Mouse (Mus musculus): ENCODE results near the gene Trmt10c. TPM values are rescaled to one million over a fixed set of nuclear protein-coding genes. Genes with fewer than 3 reads are reported as not detected.
A peak's percentile ranks its signal among the peaks of the same experiment; 100 is the strongest.

The Trmt10c gene
- polyA plus RNA-seq, 1 experiment = 8.2 TPM

DNA sequence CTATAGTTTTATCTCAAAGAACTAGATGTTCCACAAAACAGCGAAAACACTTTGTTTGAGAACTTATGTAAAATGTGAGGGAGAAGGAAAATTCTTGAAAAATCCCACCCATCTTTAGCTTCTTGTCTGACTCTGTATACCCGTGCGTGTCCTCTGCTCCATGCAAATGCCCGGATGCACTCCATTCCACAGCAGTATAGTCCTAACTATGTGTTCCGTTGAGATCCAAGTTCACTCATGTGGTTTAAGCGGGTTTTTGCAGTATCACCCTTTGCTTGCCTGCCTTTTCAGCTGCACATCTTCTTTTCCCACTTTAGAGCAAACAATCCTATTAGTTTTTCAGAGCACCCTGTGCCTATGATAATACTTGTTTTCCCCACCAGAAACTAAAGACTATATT is 1.1 kb downstream of the Trmt10c start:
- no peak for TF ChIP-seq CTCF (IDR thresholded peaks at IDR 0.05; ENCODE audit: borderline replicate concordance, extremely low read depth, insufficient read depth, insufficient read length)
- TF ChIP-seq POLR2A (IDR thresholded peaks at IDR 0.05; ENCODE audit: borderline replicate concordance, extremely low read depth, insufficient read depth, insufficient read length, poor library complexity, severe bottlenecking) = no peak
- no peak for DNase-seq (ENCODE audit: low read depth)

DNA sequence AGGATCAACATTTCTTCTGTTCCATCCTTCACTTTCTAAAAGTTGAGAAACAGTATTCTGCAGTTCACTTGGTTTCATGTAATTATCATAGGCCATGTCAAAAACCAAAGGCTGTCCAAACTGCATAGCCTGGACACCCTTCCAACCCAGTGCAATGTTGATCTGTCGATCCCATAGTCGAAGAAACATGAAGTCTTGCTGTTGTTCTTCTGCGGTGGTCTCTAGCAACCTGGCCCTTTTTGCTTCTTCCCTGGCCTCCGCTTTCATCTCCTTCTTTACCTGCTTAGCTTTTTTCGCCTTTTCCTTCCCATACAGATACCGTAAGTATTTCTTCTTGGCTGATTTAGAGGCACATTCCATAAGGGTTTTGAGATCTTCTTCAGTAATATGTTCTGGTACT is 3.1 kb downstream of the Trmt10c start:
- DNase-seq (ENCODE audit: low read depth) = no peak

DNA sequence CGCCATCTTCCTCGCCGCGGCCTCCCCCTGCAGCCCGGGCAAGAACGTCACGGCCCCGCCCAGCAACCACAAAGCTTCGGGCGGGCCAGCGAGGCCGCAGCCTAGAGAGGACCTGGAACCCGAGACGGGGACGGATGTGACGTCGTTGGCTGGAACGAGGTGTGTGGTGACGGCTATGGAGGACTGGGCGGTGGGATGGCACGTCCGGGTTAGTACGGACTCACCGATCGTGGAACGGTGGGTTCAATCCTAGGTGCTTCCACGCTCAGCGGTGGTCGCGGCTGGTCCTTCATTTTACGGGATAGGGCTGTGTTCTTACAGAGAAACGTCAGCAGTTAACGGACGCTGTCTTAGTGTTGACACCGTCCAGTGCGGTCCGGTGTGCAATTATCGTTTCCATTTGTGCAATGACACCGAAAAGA is 7.9 kb downstream of the Trmt10c start, which contains the start of gene Pcnp:
Gene Pcnp, minus strand, starts transcription at position 79 of the 422 bp plus-strand sequence.
- no peak for TF ChIP-seq CTCF (IDR thresholded peaks at IDR 0.05; ENCODE audit: borderline replicate concordance, extremely low read depth, insufficient read depth, insufficient read length)
- TF ChIP-seq POLR2A (IDR thresholded peaks at IDR 0.05; ENCODE audit: borderline replicate concordance, extremely low read depth, insufficient read depth, insufficient read length, poor library complexity, severe bottlenecking) = peak; percentile 61; the same call in 1 of the 2 replicates
- peak; percentile 99 for DNase-seq (ENCODE audit: low read depth)

More for the DNA sequence above, 3.1 kb downstream of the Trmt10c start:
- TF ChIP-seq CTCF (IDR thresholded peaks at IDR 0.05; ENCODE audit: borderline replicate concordance, extremely low read depth, insufficient read depth, insufficient read length) (no peak), POLR2A (IDR thresholded peaks at IDR 0.05; ENCODE audit: borderline replicate concordance, extremely low read depth, insufficient read depth, insufficient read length, poor library complexity, severe bottlenecking) (no peak)

DNA sequence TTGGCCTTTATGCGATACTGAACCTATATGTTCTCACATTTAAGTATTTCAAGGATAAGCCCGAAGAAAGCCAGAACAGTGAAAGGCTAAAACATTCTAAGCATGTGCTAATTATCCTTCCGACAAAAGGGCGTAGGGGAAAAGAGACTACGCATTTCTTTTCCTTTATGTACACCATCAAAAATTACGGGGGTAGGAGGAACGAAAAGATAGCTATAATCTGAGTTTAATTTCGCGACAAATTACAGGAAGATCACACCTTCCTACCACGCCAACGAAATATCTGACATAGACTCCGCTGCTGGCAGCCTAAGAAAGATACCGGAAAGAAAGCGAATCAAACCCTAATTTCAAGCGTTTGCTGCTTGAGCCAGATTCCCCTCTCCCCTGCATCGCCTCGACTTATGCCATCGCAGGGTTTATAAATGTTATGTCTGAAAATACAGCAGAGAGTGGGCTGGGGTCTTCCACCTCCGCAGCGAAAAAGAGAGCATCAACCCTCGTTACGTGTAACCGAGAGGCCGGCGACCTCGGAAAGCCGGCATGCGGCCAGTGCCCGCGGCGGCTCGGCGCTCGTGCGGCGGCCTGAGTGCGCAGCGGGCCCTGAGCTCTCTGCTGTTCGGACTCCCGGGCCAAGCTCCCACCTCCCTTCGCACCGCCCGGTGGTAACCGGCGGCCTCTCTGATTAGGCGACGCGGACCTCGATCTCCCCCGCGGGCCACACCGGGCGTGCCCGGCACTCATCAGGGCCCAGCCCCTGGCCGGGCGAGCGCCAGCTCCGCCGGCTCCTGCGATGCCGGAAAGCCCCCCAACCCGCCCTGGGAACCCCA is 8.7 kb downstream of the Trmt10c start:
- peak; percentile 70 for DNase-seq (ENCODE audit: low read depth)
- TF ChIP-seq POLR2A (IDR thresholded peaks at IDR 0.05; ENCODE audit: borderline replicate concordance, extremely low read depth, insufficient read depth, insufficient read length, poor library complexity, severe bottlenecking) (0 out of 2 replicates have a peak, but pooled peaks have one; percentile 6), CTCF (IDR thresholded peaks at IDR 0.05; ENCODE audit: borderline replicate concordance, extremely low read depth, insufficient read depth, insufficient read length) (no peak)

DNA sequence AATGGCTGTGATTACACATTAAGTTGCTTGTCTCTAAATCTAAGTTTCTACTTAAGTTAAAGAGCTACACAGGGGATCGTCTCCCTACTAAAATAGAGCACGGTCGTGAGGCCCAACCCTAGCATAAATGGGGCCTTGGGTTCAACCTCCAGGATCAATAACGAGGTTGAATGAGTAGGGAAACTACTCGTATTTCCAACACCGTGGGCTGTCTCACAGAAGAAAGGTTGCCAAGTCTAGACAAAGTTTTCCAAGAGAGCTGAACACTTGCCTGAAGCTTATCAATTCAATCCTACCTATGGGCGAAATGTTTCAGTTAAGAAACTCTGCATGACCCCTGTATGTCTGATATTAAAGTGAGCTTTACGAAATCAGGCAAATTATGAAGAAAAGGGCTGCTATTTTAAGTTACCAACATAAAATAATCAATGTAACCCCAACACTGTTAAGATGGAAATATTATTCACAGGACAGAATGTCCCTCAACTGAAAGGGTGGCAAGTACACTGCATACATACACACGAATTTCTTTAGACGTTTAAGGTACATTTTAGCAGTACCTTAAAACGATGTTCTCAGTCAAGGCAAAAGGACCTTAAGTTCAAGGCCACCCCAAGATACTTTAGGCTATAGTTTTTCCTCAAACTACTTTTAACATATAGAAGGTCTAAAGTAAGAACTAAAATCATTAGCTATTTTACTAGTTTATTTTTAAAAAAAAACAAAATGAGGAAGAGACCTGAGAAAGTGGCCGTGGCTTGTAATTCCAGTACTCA is 9.6 kb downstream of the Trmt10c start:
- TF ChIP-seq POLR2A (IDR thresholded peaks at IDR 0.05; ENCODE audit: borderline replicate concordance, extremely low read depth, insufficient read depth, insufficient read length, poor library complexity, severe bottlenecking) (no peak), CTCF (IDR thresholded peaks at IDR 0.05; ENCODE audit: borderline replicate concordance, extremely low read depth, insufficient read depth, insufficient read length) (no peak)
- no peak for DNase-seq (ENCODE audit: low read depth)

DNA sequence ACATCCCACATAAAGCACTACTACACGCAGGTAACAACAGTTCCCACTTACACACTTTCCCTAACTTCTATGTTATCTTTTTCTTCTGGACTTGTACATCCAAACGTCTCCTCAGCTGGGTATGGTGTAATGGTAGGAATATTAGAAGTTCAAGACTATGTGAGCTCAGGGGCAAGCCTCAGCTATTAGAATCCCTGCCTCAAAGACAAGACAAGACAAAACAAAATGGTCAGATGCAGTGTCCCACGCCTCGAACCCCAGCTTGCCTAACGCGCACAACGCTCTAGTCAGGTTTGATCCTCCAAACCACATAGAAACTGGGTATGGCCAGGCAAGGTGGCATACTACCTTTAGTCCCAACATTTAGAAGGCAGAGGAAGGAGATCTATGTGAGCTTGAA is 18.0 kb downstream of the Trmt10c start:
- no peak for DNase-seq (ENCODE audit: low read depth)
- TF ChIP-seq CTCF (IDR thresholded peaks at IDR 0.05; ENCODE audit: borderline replicate concordance, extremely low read depth, insufficient read depth, insufficient read length) (no peak), POLR2A (IDR thresholded peaks at IDR 0.05; ENCODE audit: borderline replicate concordance, extremely low read depth, insufficient read depth, insufficient read length, poor library complexity, severe bottlenecking) (no peak)

DNA sequence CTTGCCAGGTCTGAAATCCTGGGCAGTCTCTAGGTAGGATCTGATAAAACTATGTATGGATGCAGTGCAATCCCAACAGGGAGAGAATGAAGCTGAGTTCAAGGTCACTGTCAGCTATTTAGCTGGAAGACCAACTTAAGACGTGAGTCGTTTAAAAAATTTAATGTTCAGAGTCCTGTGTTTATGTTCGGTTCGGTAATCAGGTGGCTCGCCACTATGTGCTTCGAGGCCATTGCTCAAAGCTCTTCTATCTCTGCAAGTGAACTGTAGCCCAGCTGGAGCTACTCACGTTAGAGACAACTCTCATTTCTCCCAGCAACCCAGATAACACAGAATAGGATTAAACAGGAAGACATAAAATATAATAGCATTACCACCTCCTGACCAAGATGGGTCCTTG is 23.5 kb downstream of the Trmt10c start:
- DNase-seq (ENCODE audit: low read depth) = no peak
- no peak for TF ChIP-seq CTCF (IDR thresholded peaks at IDR 0.05; ENCODE audit: borderline replicate concordance, extremely low read depth, insufficient read depth, insufficient read length)
- no peak for TF ChIP-seq POLR2A (IDR thresholded peaks at IDR 0.05; ENCODE audit: borderline replicate concordance, extremely low read depth, insufficient read depth, insufficient read length, poor library complexity, severe bottlenecking)

DNA sequence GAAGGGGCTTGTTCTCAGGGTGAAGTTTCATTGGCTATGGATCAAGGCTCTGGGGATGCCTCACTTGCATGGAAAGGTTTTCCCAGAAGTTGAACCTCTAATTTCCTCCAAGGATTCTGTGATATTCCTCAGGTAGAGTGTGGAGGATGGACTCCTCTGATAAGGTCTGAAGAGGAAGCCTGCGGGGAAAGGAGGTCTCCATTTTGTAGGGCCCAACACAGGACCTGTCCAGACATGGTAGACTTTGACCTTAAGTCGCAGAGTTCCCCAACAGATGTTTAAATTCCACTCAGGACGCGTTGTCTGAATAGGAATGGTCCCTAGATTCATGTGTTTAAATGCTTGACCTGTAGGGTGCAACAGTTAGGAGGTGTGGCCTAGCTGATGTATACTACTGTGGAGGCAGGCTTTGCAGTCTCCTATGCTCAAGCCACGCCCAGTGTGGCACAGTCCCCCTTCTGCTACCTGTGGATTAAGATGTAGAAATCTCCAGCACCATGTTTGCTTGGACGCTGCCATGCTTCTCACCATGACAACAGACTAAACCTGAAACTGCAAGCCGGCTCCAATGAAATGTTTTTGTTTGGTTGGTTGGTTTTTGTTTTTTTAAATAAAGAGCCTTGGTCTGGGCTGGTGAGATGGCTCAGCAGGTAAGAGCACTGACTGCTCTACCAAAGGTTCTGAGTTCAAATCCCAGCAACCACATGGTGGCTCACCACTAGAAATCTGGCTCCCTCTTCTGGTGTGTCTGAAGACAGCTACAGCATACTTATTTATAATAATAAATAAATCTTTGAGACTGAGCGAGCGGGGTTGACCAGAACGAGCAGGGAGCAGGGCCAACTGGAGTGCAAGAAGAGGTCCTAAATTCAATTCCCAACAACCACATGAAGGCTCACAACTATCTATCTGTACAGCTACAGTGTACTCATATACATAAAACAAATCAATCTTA is 24.6 kb downstream of the Trmt10c start:
- TF ChIP-seq CTCF (IDR thresholded peaks at IDR 0.05; ENCODE audit: borderline replicate concordance, extremely low read depth, insufficient read depth, insufficient read length) (no peak), POLR2A (IDR thresholded peaks at IDR 0.05; ENCODE audit: borderline replicate concordance, extremely low read depth, insufficient read depth, insufficient read length, poor library complexity, severe bottlenecking) (no peak)
- no peak for DNase-seq (ENCODE audit: low read depth)

DNA sequence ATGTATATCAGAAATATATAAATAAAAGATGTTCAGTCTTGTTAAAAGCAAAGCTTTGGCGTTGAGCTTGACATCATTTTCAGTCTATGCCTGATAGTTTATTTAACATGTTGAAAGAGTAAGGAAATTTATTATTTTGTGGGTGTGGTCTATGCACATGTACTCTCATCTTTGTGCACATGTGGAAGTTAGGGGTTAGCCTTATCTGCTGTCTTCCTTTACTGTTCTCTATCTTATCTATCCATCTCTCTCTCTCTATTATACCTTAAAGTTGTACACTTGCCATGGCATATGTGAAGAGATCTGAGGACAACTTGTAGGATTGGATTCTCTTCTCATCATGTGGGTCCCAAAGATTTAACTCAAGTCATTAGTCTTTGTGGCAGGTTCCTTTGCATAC is 28.8 kb downstream of the Trmt10c start:
- TF ChIP-seq CTCF (IDR thresholded peaks at IDR 0.05; ENCODE audit: borderline replicate concordance, extremely low read depth, insufficient read depth, insufficient read length) (no peak), POLR2A (IDR thresholded peaks at IDR 0.05; ENCODE audit: borderline replicate concordance, extremely low read depth, insufficient read depth, insufficient read length, poor library complexity, severe bottlenecking) (no peak)
- no peak for DNase-seq (ENCODE audit: low read depth)

DNA sequence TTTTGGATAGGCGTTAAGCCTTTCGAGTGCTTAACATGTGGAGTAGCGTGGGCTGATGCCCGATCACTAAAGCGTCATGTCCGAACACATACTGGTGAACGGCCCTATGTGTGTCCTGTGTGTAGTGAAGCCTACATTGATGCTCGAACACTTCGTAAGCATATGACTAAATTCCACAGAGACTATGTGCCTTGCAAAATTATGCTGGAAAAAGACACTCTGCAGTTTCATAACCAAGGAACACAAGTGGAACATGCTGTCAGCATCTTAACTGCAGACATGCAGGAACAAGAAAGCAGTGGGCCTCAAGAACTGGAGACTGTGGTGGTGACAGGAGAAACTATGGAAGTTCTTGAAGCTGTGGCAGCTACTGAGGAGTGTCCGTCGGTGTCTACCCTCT is 30.8 kb downstream of the Trmt10c start:
- TF ChIP-seq CTCF (IDR thresholded peaks at IDR 0.05; ENCODE audit: borderline replicate concordance, extremely low read depth, insufficient read depth, insufficient read length) (no peak), POLR2A (IDR thresholded peaks at IDR 0.05; ENCODE audit: borderline replicate concordance, extremely low read depth, insufficient read depth, insufficient read length, poor library complexity, severe bottlenecking) (no peak)

More for the DNA sequence above, 30.8 kb downstream of the Trmt10c start:
- DNase-seq (ENCODE audit: low read depth) = no peak
